Mouse (Mus musculus): Measurements from ENCODE around the gene Pglyrp4. TPM values are rescaled to one million over a fixed set of nuclear protein-coding genes. Genes with fewer than 3 reads are reported as not detected.

Gene Pglyrp4
- not detected in 2 replicates for total RNA-seq (2014; rRNA removed)
- not detected in 2 replicates for polyA plus RNA-seq (2015; fragmentation: Nextera tagmentation; extraction: Ambion mirVana)

DNA sequence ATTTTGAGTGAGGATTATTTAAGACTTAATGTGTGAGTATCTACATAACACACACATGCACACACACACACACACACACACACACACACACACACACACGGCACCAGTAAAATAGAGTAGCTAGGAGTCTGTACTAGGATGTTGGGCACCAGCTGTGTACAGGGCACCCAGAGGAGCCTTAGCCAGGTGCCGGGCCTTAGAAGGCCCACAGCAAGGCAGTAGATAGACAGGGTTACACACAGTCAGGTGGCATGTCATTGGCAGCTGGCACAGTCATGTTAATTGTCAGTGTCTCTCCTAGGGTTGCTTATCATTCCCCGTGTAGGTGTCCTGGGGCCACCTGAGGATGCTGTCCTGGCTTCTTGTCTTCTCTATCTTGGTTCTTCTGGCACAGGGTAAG, at the start of gene Pglyrp4:
TSS of gene Pglyrp4 (plus strand) at position 301 of the 400 bp plus-strand sequence.
- 95% methylated on average over 3 of the region's 3 CpGs for WGBS
- no peaks in the 10 kb centered on the region for H3K4me1 ChIP-seq (ENCODE audit: insufficient read depth)
- H3K9me3 ChIP-seq (ENCODE audit: low read length): no peaks in the 10 kb centered on the region
- DNase-seq: no peak
- no peaks in the 10 kb centered on the region for H3K27me3 ChIP-seq (ENCODE audit: insufficient read depth, low read length)
- H3K4me2 ChIP-seq (ENCODE audit: low read depth): no peak within 1 kb of the TSS
- H3K27ac ChIP-seq (ENCODE audit: low read depth, low read length): no peak within 1 kb of the TSS
- H3K36me3 ChIP-seq (ENCODE audit: insufficient read depth): no peaks in the 10 kb centered on the region
- no peak within 1 kb of the TSS for H3K4me3 ChIP-seq (ENCODE audit: low read depth, low read length)
- no peak for ATAC-seq
- no peak within 1 kb of the TSS for H3K9ac ChIP-seq
- no peak for TF ChIP-seq CTCF (IDR thresholded peaks at IDR 0.05; ENCODE audit: low read depth)

DNA sequence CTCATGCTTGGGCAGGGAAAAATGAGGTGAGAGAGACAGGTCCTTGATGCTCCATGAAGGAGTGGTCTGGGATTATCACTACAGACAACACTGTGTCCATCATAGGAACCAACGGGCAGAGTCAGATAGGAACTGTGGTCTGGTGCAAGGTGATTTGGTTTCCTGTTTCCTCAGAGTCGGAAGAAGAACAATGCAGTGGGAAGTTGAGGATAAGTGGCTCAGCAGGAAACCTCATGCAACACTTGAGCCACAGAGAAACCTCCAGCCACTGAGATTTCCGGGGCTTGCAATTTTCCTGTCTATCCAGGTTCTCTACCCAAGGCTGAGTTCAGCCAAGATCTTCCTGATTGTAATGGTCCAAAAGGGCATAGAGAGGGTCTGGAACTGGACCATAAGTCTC, 48.0 kb upstream of the Pglyrp4 start:
- 68% methylated on average over 3 of the region's 3 CpGs for WGBS
- no peak for DNase-seq

DNA sequence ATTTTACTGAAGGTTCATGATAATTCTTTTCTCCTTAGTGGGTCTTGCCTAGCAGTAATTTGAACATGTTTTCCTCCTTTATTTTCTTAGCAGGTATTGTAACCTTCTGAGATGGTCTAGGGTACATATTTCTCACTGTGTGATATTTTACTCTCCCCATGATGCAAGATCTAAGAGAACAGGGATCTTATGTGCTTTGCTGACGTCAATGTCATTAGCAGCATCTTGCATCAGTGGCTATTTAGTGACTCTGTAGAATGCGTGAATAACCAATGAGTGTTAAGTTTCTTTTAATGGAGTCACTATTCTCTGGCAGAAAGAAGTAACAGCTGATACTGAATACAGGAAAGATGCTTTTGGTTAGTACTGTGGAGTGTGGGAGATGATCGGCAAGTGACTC, 42.8 kb upstream of the Pglyrp4 start:
- no peaks in the 10 kb centered on the region for H3K27me3 ChIP-seq (ENCODE audit: insufficient read depth, low read length)
- 87% methylated on average over 3 of the region's 3 CpGs for WGBS
- H3K36me3 ChIP-seq (ENCODE audit: insufficient read depth): no peaks in the 10 kb centered on the region
- H3K9ac ChIP-seq: no peak overlapping the region
- H3K4me2 ChIP-seq (ENCODE audit: low read depth): no peak overlapping the region
- H3K4me3 ChIP-seq (ENCODE audit: low read depth, low read length): no peak overlapping the region
- H3K9me3 ChIP-seq (ENCODE audit: low read length): no peaks in the 10 kb centered on the region
- no peak for TF ChIP-seq CTCF (IDR thresholded peaks at IDR 0.05; ENCODE audit: low read depth)
- H3K4me1 ChIP-seq (ENCODE audit: insufficient read depth): no peaks in the 10 kb centered on the region
- H3K27ac ChIP-seq (ENCODE audit: low read depth, low read length): no peak overlapping the region
- DNase-seq: no peak
- no peak for ATAC-seq

More for the DNA sequence above, 48.0 kb upstream of the Pglyrp4 start:
- no peaks in the 10 kb centered on the region for H3K36me3 ChIP-seq (ENCODE audit: insufficient read depth)
- H3K4me3 ChIP-seq (ENCODE audit: low read depth, low read length): no peak overlapping the region
- no peak for TF ChIP-seq CTCF (IDR thresholded peaks at IDR 0.05; ENCODE audit: low read depth)
- no peak overlapping the region for H3K9ac ChIP-seq
- no peaks in the 10 kb centered on the region for H3K27me3 ChIP-seq (ENCODE audit: insufficient read depth, low read length)
- H3K4me2 ChIP-seq (ENCODE audit: low read depth): no peak overlapping the region
- no peaks in the 10 kb centered on the region for H3K9me3 ChIP-seq (ENCODE audit: low read length)
- no peaks in the 10 kb centered on the region for H3K4me1 ChIP-seq (ENCODE audit: insufficient read depth)
- H3K27ac ChIP-seq (ENCODE audit: low read depth, low read length): no peak overlapping the region
- no peak for ATAC-seq

DNA sequence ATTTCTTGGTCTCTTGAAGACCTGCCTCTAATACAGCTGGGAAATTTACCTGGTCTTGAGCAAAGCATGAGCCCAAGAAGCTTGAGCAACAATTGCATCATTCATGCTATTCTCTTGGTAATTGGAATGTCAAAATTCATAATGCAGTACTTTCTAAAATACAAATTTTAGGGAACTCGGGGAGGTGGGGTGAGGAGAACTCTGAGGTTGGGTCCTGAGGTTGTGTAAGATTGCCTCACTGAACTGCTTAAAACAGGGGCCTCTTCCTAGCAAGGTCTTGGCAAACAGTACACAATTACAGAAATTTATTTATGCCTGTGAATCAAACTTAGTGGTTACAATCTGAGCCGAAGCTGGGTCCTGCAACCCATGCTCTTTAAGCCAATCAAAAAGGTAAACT, 39.9 kb upstream of the Pglyrp4 start:
- WGBS: 88% methylated on average over 2 of the region's 2 CpGs
- no peak overlapping the region for H3K4me3 ChIP-seq (ENCODE audit: low read depth, low read length)
- no peak overlapping the region for H3K4me2 ChIP-seq (ENCODE audit: low read depth)
- no peak for TF ChIP-seq CTCF (IDR thresholded peaks at IDR 0.05; ENCODE audit: low read depth)
- no peaks in the 10 kb centered on the region for H3K36me3 ChIP-seq (ENCODE audit: insufficient read depth)
- no peak overlapping the region for H3K9ac ChIP-seq
- ATAC-seq (no peak), DNase-seq (no peak)
- H3K4me1 ChIP-seq (ENCODE audit: insufficient read depth): no peaks in the 10 kb centered on the region
- H3K27ac ChIP-seq (ENCODE audit: low read depth, low read length): no peak overlapping the region
- no peaks in the 10 kb centered on the region for H3K27me3 ChIP-seq (ENCODE audit: insufficient read depth, low read length)
- no peaks in the 10 kb centered on the region for H3K9me3 ChIP-seq (ENCODE audit: low read length)

DNA sequence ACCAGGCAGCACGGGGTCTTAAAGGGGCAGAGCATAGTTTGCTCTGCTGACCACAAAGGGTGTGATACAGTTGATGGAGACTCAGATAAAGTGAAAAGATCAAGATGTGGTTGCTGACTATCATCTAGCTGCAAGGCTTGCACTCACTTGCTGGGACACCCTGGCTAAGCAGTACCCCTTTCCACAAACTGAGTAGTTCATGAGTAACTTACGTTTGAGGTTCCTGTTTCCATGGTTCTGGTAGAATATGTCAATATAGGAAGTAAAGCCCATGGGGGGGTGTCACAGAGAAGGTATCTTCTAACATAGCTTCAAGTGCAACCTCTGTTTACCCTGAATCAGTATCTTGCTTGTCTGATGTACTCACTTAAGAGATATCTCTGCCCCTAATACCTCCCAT, 33.2 kb upstream of the Pglyrp4 start:
- H3K36me3 ChIP-seq (ENCODE audit: insufficient read depth): no peaks in the 10 kb centered on the region

DNA sequence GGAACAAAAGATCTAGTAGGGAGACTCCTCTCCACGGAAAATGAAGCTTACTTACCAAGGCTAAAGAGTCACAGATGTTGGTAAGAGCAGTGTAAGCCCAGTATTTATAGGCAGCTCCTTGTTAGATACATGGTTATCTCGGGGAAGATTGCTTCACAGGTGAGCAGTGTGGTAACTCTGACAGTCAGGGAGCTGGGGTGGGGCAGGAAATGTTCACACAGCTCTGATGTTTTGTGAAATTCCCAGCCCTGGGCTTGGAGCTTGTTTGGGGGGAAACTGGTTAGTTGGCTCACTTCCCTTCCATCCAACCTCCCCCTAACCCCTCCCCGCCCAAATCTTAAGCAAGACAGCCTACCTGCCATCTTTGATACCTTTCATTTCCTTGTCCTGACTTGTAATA, 31.1 kb upstream of the Pglyrp4 start, which contains the start of gene S100a9:
TSS of gene S100a9 (minus strand) at position 109 of the 400 bp plus-strand sequence.
- WGBS: 75% methylated on average over 3 of the region's 3 CpGs
- Histone ChIP-seq H3K27me3 (ENCODE audit: insufficient read depth, low read length) (no peaks in the 10 kb centered on the region), H3K9me3 (ENCODE audit: low read length) (no peaks in the 10 kb centered on the region), H3K27ac (ENCODE audit: low read depth, low read length) (no peak within 1 kb of the TSS), H3K4me2 (ENCODE audit: low read depth) (no peak within 1 kb of the TSS), H3K4me1 (ENCODE audit: insufficient read depth) (no peaks in the 10 kb centered on the region), H3K9ac (no peak within 1 kb of the TSS), H3K4me3 (ENCODE audit: low read depth, low read length) (no peak within 1 kb of the TSS), H3K36me3 (ENCODE audit: insufficient read depth) (no peaks in the 10 kb centered on the region)
- ATAC-seq (no peak), DNase-seq (no peak)
- no peak for TF ChIP-seq CTCF (IDR thresholded peaks at IDR 0.05; ENCODE audit: low read depth)

More for the DNA sequence above, 33.2 kb upstream of the Pglyrp4 start:
- 80% methylated on average over 2 of the region's 2 CpGs for WGBS
- Histone ChIP-seq H3K4me3 (ENCODE audit: low read depth, low read length) (no peak overlapping the region), H3K4me2 (ENCODE audit: low read depth) (no peak overlapping the region), H3K9ac (no peak overlapping the region), H3K4me1 (ENCODE audit: insufficient read depth) (no peaks in the 10 kb centered on the region), H3K9me3 (ENCODE audit: low read length) (no peaks in the 10 kb centered on the region), H3K27ac (ENCODE audit: low read depth, low read length) (no peak overlapping the region), H3K27me3 (ENCODE audit: insufficient read depth, low read length) (no peaks in the 10 kb centered on the region)
- ATAC-seq: no peak
- TF ChIP-seq CTCF (IDR thresholded peaks at IDR 0.05; ENCODE audit: low read depth): no peak
- DNase-seq: no peak

DNA sequence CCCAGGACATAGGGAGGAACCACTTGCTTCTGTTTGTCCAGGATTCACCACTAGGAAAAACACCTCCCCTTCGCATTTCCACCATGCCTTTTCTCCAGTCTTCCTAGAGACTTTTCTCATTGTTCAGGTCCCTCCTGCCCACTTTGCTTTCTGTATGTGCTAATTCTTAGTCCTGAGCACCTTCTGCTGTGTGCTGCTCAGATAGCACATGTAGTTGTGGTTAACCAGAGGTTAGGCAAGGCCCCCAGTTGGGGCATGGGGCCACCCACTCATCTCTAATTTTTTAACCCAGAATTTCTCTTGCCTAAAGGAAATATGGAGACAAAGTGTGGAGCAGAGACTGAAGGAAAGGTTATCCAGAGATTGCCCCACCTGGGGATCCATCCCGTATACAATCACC, 24.5 kb upstream of the Pglyrp4 start:
- no peak overlapping the region for H3K4me2 ChIP-seq (ENCODE audit: low read depth)
- no peak overlapping the region for H3K4me3 ChIP-seq (ENCODE audit: low read depth, low read length)
- H3K36me3 ChIP-seq (ENCODE audit: insufficient read depth): no peaks in the 10 kb centered on the region
- DNase-seq: no peak
- H3K9me3 ChIP-seq (ENCODE audit: low read length): no peaks in the 10 kb centered on the region
- H3K9ac ChIP-seq: no peak overlapping the region
- no peaks in the 10 kb centered on the region for H3K4me1 ChIP-seq (ENCODE audit: insufficient read depth)
- no peak for TF ChIP-seq CTCF (IDR thresholded peaks at IDR 0.05; ENCODE audit: low read depth)
- H3K27me3 ChIP-seq (ENCODE audit: insufficient read depth, low read length): no peaks in the 10 kb centered on the region
- ATAC-seq: no peak
- WGBS: 88% methylated on average over 2 of the region's 2 CpGs
- H3K27ac ChIP-seq (ENCODE audit: low read depth, low read length): no peak overlapping the region
